Mouse (Mus musculus) kidney, postnatal 0 days (tissue): ENCODE measurements at regions not wholly inside any gene's neighbourhood (a gene's known extent, or its start where the extent isn't known, plus 50 kb on each side); places are given as distances from the start of the nearest gene placed in this dataset.

Experiments used
- ATAC-seq: fragments of 200-750 bp; cut with Nextera tagmentation; replicated peaks from 2 replicates; pipeline ENCODE4 v1.8.0; 2017; ENCODE audit warnings: low read depth, moderate number of reproducible peaks, moderate TSS enrichment, moderate library complexity; ENCODE audit not compliant: low FRiP score
- DNase-seq: peaks from one replicate; pipeline ENCODE4 v3.0.0-alpha.2; 2016; ENCODE audit warnings: low spot score
- H3K27ac ChIP-seq: fragments of 300-500 bp; sonication (generic); 2 replicates; pipeline ENCODE4 v1.5.1; 2014; ENCODE audit warnings: mild to moderate bottlenecking
- H3K27me3 ChIP-seq: fragments of 300-500 bp; sonication (generic); 2 replicates; pipeline ENCODE4 v1.6.1; 2014; ENCODE audit warnings: low read length, mixed read lengths; ENCODE audit not compliant: insufficient read depth
- H3K36me3 ChIP-seq: fragments of 300-500 bp; sonication (generic); 2 replicates; pipeline ENCODE4 v1.6.1; 2014; ENCODE audit warnings: low read length, mixed read lengths; ENCODE audit not compliant: insufficient read depth
- H3K4me1 ChIP-seq: fragments of 300-500 bp; sonication (generic); replicated peaks from 2 replicates; pipeline ENCODE4 v1.6.1; 2014; ENCODE audit warnings: antibody characterized with exemption, low read length, mixed read lengths; ENCODE audit not compliant: insufficient read depth
- H3K4me2 ChIP-seq: fragments of 300-500 bp; sonication (generic); 2 replicates; pipeline ENCODE4 v1.6.1; 2014; ENCODE audit warnings: mild to moderate bottlenecking, low read length, moderate library complexity, mixed read lengths
- H3K4me3 ChIP-seq: fragments of 300-500 bp; sonication (generic); replicated peaks from 2 replicates; pipeline ENCODE4 v1.5.1; 2014; ENCODE audit warnings: low read depth, low read length
- H3K9ac ChIP-seq: fragments of 300-500 bp; sonication (generic); 2 replicates; pipeline ENCODE4 v1.6.1; 2014; ENCODE audit warnings: low read depth, low read length
- H3K9me3 ChIP-seq: fragments of 300-500 bp; sonication (generic); replicated peaks from 2 replicates; pipeline ENCODE4 v1.6.1; 2016; ENCODE audit warnings: low read length, inconsistent platforms, mixed read lengths
- CTCF ChIP-seq: IDR thresholded peaks from 2 replicates; pipeline ENCODE4 v1.5.1; 2016; ENCODE audit warnings: antibody characterized with exemption, low read depth, mild to moderate bottlenecking, moderate library complexity
- WGBS: fragments of 180-500 bp; shearing (Covaris S2); extraction: QIAGEN DNeasy Blood & Tissue Kit; methylation state at CpG from one replicate; pipeline ENCODE4 v1.1.7; 2014; 5-methylcytosine and 5-hydroxymethylcytosine counted together

DNA sequence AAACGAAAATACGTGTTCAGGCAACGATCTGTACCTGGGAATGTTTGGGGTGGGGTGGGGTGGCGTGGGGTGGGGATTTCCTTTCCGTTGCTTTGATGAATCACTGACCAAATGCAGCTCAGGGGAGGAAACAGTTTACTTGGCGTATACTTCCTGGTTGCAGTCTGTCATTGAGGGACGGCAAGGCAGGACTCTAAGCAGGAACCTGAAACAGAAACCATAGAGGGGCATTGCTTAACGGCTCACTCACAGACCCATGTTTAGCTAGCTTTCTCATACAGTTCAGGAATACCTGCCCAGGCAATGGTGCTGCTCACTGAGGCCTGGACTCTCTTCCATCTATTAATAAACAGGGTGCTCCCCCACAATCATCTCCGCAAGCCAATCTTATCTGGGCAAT is 55.1 kb upstream of the Smox start:
- no peak for TF ChIP-seq CTCF
- Histone ChIP-seq H3K27me3 (no peaks in the 10 kb centered on the region), H3K27ac (no peak overlapping the region), H3K4me3 (no peak overlapping the region), H3K4me2 (no peak overlapping the region), H3K9ac (no peak overlapping the region), H3K36me3 (no peaks in the 10 kb centered on the region), H3K4me1 (no peaks in the 10 kb centered on the region), H3K9me3 (no peaks in the 10 kb centered on the region)
- ATAC-seq = no peak
- DNase-seq = no peak
- 63% methylated on average over 9 of the region's 9 CpGs for WGBS

DNA sequence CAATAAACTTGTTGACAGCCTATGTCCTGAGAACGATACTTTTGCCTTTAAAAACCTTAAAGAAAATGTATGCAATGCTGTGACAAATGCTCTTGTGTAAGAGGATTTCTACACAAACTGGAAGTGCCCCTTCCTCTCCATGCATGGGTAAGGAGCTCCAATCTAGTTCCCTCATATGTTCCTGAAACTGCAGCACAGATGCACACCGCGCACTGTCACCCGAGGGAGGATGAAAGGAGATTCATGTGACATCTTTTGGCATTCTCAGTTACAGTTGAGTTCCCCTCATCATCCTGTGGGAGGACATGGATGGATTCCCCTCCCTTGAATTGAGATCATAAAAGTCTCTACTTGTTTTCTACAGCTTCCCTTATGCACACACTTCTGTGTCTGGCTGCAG is 60.8 kb upstream of the Smox start:
- Histone ChIP-seq H3K36me3 (no peaks in the 10 kb centered on the region), H3K27ac (no peak overlapping the region), H3K9me3 (no peaks in the 10 kb centered on the region), H3K9ac (no peak overlapping the region), H3K4me2 (no peak overlapping the region), H3K4me1 (no peaks in the 10 kb centered on the region), H3K27me3 (no peaks in the 10 kb centered on the region), H3K4me3 (no peak overlapping the region)
- ATAC-seq (peak; percentile 46; the same call in 1 of the 2 replicates), DNase-seq (peak; percentile 72)
- 53% methylated on average over 4 of the region's 4 CpGs for WGBS
- no peak for TF ChIP-seq CTCF

DNA sequence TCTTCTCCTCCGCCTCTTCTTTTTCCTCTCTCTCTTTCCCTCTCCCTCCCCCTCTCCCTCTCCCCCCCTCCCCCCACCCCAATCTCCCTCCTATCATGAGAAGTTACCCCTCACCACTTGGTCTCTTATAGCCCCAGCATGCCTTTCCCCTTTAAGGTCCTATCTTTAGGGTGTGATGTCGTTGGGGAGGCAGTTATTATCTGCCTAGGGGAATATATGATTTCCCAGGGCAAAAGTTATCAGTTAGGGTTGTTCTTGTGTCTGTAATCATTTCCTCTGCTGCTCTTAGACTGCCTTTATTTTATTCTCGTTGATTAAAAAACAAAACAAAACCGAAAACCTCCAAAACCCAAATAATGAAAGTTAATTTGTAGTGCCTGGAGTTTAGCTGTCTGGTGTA is 63.2 kb upstream of the Smox start:
- ATAC-seq (no peak), DNase-seq (no peak)
- no peak overlapping the region for H3K4me3 ChIP-seq
- no peaks in the 10 kb centered on the region for H3K9me3 ChIP-seq
- H3K27me3 ChIP-seq = no peaks in the 10 kb centered on the region
- 50% methylated on average over 4 of the region's 4 CpGs for WGBS
- no peaks in the 10 kb centered on the region for H3K36me3 ChIP-seq
- no peaks in the 10 kb centered on the region for H3K4me1 ChIP-seq
- TF ChIP-seq CTCF = no peak
- H3K9ac ChIP-seq = no peak overlapping the region
- no peak overlapping the region for H3K4me2 ChIP-seq
- no peak overlapping the region for H3K27ac ChIP-seq

- Histone ChIP-seq H3K27me3 (no peaks in the 10 kb centered on the region), H3K9ac (no peak overlapping the region), H3K4me3 (no peak overlapping the region), H3K4me2 (no peak overlapping the region), H3K4me1 (no peaks in the 10 kb centered on the region), H3K9me3 (no peaks in the 10 kb centered on the region), H3K27ac (no peak overlapping the region), H3K36me3 (no peaks in the 10 kb centered on the region)
- no peak for TF ChIP-seq CTCF
- no peak for ATAC-seq
- no peak for DNase-seq
These were observed 64.4 kb upstream of the Smox start for GRCm38 (mm10) chr2:131426941-131427340.

DNA sequence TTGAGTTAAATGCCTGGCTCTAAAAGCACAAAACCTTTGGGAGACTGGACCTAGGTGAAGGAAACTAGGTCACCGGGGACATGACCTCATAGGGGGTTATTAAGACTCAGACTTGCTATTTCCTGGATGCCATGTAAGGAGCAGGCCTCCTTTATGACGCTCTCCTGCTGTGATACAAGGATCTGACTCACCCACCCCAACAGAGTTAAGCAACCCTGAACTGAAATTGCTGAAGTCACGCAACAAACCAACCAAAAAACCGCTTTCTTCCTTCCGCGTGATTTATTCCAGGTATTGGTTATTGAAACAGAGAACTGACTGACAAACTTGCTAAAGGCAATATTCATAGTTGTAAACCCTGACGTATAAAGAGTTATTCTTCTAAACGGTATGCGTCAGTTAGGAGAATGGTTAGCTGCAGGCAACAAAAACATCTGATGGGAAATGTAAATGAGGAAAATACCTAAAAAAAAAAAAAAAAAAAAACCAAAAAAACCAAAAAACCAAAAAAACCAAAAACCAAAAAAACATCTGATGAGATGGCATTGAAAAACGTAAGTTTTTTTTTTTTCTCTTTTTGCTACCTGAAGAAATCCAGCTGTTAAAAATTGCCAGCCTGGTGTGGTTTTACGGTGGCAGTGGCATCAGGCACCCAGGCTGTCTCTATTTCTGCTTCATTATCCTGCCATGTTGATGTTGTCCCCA is 67.5 kb upstream of the Smox start:
- Histone ChIP-seq H3K4me2 (no peak overlapping the region), H3K27me3 (no peaks in the 10 kb centered on the region), H3K27ac (no peak overlapping the region), H3K36me3 (no peaks in the 10 kb centered on the region), H3K9me3 (no peaks in the 10 kb centered on the region), H3K9ac (no peak overlapping the region), H3K4me1 (no peaks in the 10 kb centered on the region), H3K4me3 (no peak overlapping the region)
- no peak for TF ChIP-seq CTCF
- ATAC-seq = 0 out of 2 replicates have a peak, but pooled peaks have one; percentile 40
- WGBS = 73% methylated on average over 11 of the region's 11 CpGs
- DNase-seq = no peak

GRCm38 (mm10) chr2:131422907-131423445 is 68.3 kb upstream of the Smox start:
- peak; percentile 81 for TF ChIP-seq CTCF
- peak overlapping the region; percentile 3; the same call in 1 of the 2 replicates for H3K9ac ChIP-seq
- H3K9me3 ChIP-seq = no peaks in the 10 kb centered on the region
- ATAC-seq (peak; percentile 50; the same call in 1 of the 2 replicates), DNase-seq (peak; percentile 94)
- no peaks in the 10 kb centered on the region for H3K4me1 ChIP-seq
- WGBS = under 1% methylated on average over 13 of the region's 13 CpGs
- peak overlapping the region; percentile 67 for H3K4me2 ChIP-seq
- H3K27me3 ChIP-seq = no peaks in the 10 kb centered on the region
- no peak overlapping the region for H3K27ac ChIP-seq
- H3K4me3 ChIP-seq = peak overlapping the region; percentile 41
- no peaks in the 10 kb centered on the region for H3K36me3 ChIP-seq
